Mouse (Mus musculus) thymus, adult 2 months (tissue): ENCODE measurements around the gene Gm21188. TPM values are rescaled to one million over a fixed set of nuclear protein-coding genes. Genes with fewer than 3 reads are reported as not detected.
"Not testable (repeated sequence)": the region's sequence is repeated elsewhere in the genome, so short reads cannot be mapped to it uniquely, and the experiment has no call there.

Source experiments
- DNase-seq: peaks from one replicate; pipeline ENCODE4 v3.0.0; 2021
- H3K27ac ChIP-seq: fragments of 200-500 bp; 2 replicates; pipeline ENCODE4 v1.5.1; 2012; ENCODE audit warnings: low read length, control low read depth; ENCODE audit not compliant: control insufficient read depth, insufficient read depth
- H3K27me3 ChIP-seq: fragments of 200-500 bp; 2 replicates; pipeline ENCODE4 v1.6.1; 2012; ENCODE audit warnings: mild to moderate bottlenecking, low read length, moderate library complexity, mixed read lengths; ENCODE audit not compliant: control insufficient read depth, insufficient read depth
- H3K36me3 ChIP-seq: fragments of 200-500 bp; 2 replicates; pipeline ENCODE4 v1.6.1; 2012; ENCODE audit warnings: mild to moderate bottlenecking, low read length, moderate library complexity; ENCODE audit not compliant: control insufficient read depth, insufficient read depth
- H3K4me1 ChIP-seq: fragments of 200-500 bp; replicated peaks from 2 replicates; pipeline ENCODE4 v1.6.1; 2012; ENCODE audit warnings: low read length; ENCODE audit not compliant: control insufficient read depth, insufficient read depth
- H3K4me3 ChIP-seq: fragments of 200-500 bp; 2 replicates; pipeline ENCODE4 v1.5.1; 2012; ENCODE audit warnings: mild to moderate bottlenecking, low read length, control low read depth, moderate library complexity; ENCODE audit not compliant: control insufficient read depth, insufficient read depth
- WGBS: fragments of 180-500 bp; shearing (Covaris S2); methylation state at CpG from one replicate; pipeline ENCODE4 v1.1.7; 2018; 5-methylcytosine and 5-hydroxymethylcytosine counted together
- polyA plus RNA-seq: library from polyadenylated mRNA; depleted of rRNA; stranded (reverse); fragments of >200 nt; gene quantifications from 2 replicates; pipeline ENCODE4 v1.2.3, GENCODE M21; 2012; rRNA removed

The Gm21188 gene
- polyA plus RNA-seq, 1 experiment = 2.9 TPM

DNA sequence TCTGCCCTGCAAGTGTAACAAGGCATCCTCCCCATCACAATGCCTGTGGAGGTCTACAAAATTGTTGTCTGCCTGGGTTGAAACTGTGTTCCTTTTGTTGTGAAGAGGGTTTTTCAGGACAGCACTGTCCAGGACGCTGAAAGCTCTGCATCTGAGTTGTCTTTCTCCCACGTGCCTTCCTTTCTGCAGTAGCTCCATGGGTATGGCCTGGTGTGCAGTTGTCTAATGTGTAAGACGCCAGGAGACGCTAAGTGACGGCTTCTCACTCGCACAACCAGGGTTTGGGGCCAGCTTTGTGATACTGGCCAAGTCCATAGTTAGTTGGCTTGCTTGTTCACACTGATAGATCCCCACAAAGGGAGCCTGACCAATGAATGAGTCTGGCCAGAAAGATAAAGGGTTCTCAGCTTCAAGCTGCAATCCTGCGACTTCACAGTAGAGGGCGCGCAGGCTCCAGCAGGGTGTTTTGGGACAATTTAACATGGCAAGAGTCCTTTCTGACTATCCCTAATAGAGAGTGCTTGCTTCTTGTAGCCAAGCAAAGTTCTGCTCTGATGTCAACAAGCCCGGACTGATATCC, 60.0 kb downstream of the Gm21188 start:
- not testable (repeated sequence) for H3K4me1 ChIP-seq, DNase-seq, H3K36me3 ChIP-seq, H3K4me3 ChIP-seq, H3K27ac ChIP-seq, H3K27me3 ChIP-seq
- no CpG with 5 or more reads among the region's 10 CpGs for WGBS

GRCm38 (mm10) chr13:119991264-119991663, 60.7 kb downstream of the Gm21188 start:
- H3K27me3 ChIP-seq, H3K36me3 ChIP-seq, DNase-seq, H3K27ac ChIP-seq, H3K4me1 ChIP-seq, H3K4me3 ChIP-seq: not testable (repeated sequence)
- WGBS = no CpG with 5 or more reads among the region's 13 CpGs

Other genes with a start within 250 kb of the Gm21188 start
- not detected in 2 replicates for gene AF067063, start 222.0 kb downstream of the Gm21188 start, polyA plus RNA-seq
- gene D13Ertd608e, start 216.2 kb downstream of the Gm21188 start, polyA plus RNA-seq = 1.4 TPM in 1 of 2 replicates, not detected in the other
- gene Tcstv1, start 157.4 kb downstream of the Gm21188 start, polyA plus RNA-seq = not detected in 2 replicates
- not detected in 2 replicates for gene Gm21761, start 122.9 kb downstream of the Gm21188 start, polyA plus RNA-seq
- gene B020031M17Rik, start 101.4 kb downstream of the Gm21188 start, polyA plus RNA-seq = not detected in 2 replicates
- gene Gm36079, start 25.2 kb downstream of the Gm21188 start, polyA plus RNA-seq = not detected in 2 replicates
- gene Gm20767, start 88.1 kb upstream of the Gm21188 start, polyA plus RNA-seq = not detected in 2 replicates
- not detected in 2 replicates for gene Gm21818, start 120.2 kb upstream of the Gm21188 start, polyA plus RNA-seq
- 2.6 and 4.0 TPM in 2 replicates for gene Gm21762, start 163.8 kb upstream of the Gm21188 start, polyA plus RNA-seq
- not detected in 2 replicates for gene Gm21731, start 186.9 kb upstream of the Gm21188 start, polyA plus RNA-seq
- gene AF067061, start 210.9 kb upstream of the Gm21188 start, polyA plus RNA-seq = 0.12 TPM in 1 of 2 replicates, not detected in the other
- gene BC147527, start 248.2 kb upstream of the Gm21188 start, polyA plus RNA-seq = 6.0 and 6.8 TPM in 2 replicates